Mouse (Mus musculus) megakaryocyte, embryonic 14.5 days (primary cell): ENCODE measurements around the gene Ano6.

Experiments
- FLI1 ChIP-seq: IDR thresholded peaks from 2 replicates; pipeline ENCODE4 v1.6.1; 2012; ENCODE audit warnings: low read length, inconsistent platforms, mixed read lengths
- GATA1 ChIP-seq: IDR thresholded peaks from 3 replicates; pipeline ENCODE4 v1.6.1; 2012; ENCODE audit warnings: mixed read lengths, low read length, inconsistent platforms, borderline replicate concordance

DNA sequence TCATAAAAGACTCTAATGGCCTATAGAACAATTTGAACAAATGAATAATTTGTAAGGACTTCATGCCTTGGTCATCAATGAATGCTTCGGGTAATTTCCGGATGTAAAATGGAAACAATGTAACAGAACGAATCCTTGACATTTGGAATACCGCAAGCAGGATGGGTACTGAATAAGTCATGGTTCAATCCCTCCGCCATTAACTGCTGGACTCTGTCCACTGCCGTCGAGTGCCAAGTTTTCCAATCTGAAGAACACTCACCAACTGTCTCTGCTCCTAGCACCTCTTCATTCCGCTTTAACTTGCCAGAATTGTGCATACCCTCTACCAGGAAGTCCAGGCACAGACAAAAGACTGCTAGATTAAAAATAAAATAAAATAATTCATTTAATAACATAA lies 25.4 kb upstream of the Ano6 start:
- no peak for TF ChIP-seq GATA1
- no peak for TF ChIP-seq FLI1
